Mouse (Mus musculus): ENCODE measurements around the gene Ncdn. TPM values are rescaled to one million over a fixed set of nuclear protein-coding genes. Genes with fewer than 3 reads are reported as not detected.

The Ncdn gene
- total RNA-seq (2021): 10 to 100 TPM; 15.8 to 17.1 TPM
- long read RNA-seq, experiment 1, transcript Ncdn-201 (7 exons, 3,681 nt): major isoform, 10 of 38 reads
- long read RNA-seq, experiment 1, partial matches to known transcripts: 18 of 38 reads
- long read RNA-seq, experiment 1, other reads (novel, unspliced or antisense): 9 of 38 reads
- long read RNA-seq, experiment 2, partial matches to known transcripts: 4 of 16 reads
- long read RNA-seq, experiment 2, other reads (novel, unspliced or antisense): 9 of 16 reads

DNA sequence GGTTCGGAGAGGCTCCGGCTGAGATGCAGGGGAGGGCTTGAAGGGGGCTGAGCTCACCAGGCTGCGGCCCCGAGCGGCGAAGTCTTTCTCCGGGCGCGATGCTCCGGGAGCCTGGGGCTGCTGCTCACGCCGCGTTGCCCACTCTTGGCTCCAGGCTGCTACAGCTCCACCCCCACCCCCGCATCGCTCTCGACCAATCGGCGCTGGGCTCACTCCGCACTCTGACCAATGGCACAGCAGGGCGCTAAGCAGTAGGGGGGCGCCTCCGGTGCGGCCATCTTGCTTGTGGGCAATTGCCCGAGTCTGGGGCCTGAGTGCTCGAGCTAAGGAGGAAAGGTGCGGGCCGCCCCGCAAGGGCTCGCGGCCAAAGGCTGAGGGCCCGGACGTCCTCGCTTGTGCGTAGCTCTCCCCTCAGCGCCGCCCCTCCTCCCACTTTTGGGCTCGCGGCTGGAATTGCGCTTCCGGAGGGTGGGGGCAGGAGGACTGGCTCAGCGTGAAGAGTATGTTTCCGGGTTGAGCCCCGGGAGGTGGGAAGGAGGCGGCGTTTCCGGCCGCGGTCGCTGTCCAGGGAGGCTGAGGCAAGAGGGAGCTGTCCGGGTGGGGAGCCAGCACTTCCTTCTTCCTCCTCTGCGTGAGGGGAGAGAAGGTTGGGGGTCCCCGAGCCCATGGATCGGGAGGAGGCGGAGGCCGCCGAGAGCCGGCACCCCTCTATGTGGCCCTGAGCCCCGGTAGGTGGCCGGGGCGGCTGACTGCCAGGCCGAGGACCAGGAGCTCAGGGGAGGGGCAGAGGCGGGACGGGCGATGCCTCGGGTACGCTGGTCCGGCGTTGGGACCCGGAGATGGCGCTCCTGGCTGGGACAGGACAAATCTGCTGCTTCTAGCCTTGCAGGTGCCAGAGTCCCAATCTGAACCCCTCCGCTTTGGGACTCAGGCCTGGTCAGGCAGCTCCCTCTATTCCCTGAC is at the start of gene Ncdn, which contains the start of gene AU040320:
TSS of gene Ncdn (minus strand) at position 171 of the 963 bp plus-strand sequence.
TSS of gene AU040320 (plus strand) at position 277 of the 963 bp plus-strand sequence.
- DNase-seq: peak; percentile 97

DNA sequence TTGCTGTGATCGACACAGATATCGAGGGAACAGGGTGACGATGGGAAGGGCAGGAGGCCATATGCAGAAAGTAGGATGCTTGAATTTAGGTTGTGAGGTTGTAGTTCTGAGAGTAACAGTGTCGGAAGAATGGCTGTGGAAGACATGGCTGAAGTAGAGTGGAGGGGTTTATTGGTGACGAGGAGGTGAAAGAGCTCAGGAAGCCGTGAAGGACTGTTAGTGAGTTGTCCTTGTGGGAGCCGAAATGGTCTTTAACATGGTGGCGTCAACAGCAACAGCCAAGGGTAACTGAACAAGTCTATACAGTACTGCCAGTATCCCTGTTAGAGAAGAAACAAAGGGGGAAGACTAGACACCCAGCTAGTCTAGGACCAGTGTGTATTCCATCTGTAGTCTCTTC is 48.9 kb upstream of the Ncdn start:
- no peak for DNase-seq

DNA sequence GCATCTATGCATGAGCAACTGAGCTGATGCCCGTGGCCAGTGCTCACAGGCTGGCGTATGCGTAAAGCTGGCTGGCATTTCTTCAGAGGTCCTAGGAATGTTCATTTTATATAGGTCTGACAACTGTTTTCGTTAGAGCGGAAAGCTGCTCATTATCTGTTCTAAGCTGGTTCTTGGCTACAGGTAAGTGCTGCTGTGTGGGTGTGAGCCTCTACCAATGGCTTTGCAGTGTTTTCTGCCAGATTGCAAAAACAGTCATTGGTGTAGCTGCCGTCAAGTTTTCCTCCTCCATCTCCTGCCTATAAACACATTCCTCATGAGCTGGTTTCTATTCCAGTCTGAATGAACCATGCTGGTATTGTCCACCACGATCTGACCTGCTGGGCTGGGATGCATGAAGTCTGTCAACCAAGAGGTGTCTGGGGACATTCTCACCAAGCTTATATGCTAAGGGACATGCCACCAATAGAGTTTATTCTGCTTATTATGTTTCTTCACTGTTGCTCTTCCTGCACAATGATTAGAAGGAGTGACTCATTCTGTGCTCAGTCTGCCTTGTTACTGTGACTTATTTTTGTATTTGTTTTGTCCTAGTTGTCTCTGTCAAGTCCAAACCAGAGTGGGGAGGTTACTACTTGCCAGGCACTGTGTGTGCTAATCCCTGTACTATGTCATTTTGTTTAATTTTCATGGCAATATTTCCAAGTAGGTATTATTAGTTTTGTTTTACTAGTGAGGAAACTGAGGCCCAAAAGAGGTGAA is 39.3 kb upstream of the Ncdn start:
- no peak for DNase-seq

- DNase-seq: no peak
These were observed 29.8 kb upstream of the Ncdn start for GRCm38 (mm10) chr4:126782996-126783395.

- DNase-seq: no peak
These were observed 29.3 kb upstream of the Ncdn start for GRCm38 (mm10) chr4:126782512-126782911.

GRCm38 (mm10) chr4:126781871-126782270 is 28.6 kb upstream of the Ncdn start:
- DNase-seq: no peak

GRCm38 (mm10) chr4:126779826-126780775 is 26.9 kb upstream of the Ncdn start:
- DNase-seq: no peak

- no peak for DNase-seq
These were observed 25.9 kb upstream of the Ncdn start for GRCm38 (mm10) chr4:126779148-126779581.

- DNase-seq: no peak
These were observed 21.9 kb upstream of the Ncdn start for GRCm38 (mm10) chr4:126775182-126775581.

GRCm38 (mm10) chr4:126773871-126774270 is 20.6 kb upstream of the Ncdn start:
- DNase-seq: no peak

GRCm38 (mm10) chr4:126770831-126771230 is 17.6 kb upstream of the Ncdn start:
- DNase-seq: no peak

- no peak for DNase-seq
These were observed 16.7 kb upstream of the Ncdn start for GRCm38 (mm10) chr4:126769800-126770563.

DNA sequence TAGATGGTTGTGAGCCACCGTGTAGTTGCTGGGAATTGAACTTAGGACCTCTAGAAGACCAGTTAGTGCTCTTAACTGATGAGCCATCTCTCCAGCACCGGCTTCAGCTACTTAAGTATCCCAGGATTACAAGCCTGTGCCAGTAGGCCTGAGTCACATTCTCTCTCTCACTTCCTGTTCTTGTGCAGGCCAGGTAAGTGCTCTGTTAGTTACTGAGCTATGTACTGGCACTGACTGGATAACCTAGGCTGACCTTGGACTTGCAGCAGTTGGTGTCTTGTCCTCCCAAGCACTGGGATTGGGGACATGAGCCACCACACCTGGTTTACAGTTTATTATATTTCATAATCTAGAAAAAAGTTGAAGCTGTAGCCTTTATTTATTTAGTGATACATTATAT is 10.2 kb upstream of the Ncdn start:
- no peak for DNase-seq

DNA sequence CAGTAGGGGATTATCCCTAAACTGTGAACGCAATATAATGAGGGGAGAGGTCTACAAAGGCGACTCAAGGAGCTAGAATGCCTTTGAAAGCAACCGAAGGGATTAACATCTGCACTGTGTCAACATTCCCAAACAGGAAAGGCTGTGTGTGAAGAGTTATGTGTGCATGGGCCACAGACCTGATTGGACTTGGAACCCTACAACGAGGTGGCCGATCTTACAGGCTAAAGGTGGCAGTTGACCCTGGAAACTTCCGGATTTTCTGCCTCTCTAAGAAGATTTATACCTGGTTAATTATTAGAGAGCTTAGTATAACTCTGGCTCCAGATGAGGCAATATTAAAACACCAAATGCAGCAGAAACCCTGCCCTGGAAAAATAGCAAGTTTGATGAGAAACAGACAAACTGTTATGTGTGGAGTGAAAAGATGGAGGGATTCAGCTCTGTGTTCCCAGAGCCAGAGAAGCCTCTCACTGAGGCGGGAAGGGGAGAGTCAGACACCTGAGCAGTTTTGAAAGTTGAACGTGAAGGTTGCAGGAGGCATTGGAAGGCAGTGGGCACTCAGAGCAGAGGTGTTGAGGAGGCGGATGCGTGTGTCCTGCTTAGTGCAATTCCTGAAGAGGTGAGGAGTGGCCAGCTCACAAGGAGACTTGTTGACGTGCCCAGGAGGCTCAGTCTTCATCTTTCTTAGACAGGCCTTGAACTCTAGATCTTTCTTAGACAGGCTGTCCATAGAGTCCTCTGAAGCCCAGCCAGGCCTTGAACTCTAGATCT is 9.5 kb upstream of the Ncdn start:
- DNase-seq: no peak

DNA sequence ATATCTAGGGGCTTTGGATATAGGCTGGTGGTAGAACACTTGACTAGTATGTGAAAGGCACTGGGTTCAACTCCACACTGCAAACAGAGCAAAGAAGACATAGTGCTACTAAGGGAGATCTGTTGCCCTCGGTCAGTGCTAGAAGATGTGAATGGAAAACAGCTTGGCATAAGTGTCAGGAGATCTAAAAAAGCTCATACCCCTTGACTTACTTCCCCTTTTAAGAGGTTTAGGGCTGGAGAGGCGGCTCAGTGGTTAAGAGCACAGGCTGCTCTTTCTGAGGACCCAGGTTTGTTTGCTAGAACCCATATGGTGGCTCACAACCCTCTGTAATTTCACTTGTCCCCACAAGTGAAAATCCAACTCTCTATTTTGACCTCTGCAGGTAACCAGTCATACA is 6.2 kb upstream of the Ncdn start:
- DNase-seq: no peak

DNA sequence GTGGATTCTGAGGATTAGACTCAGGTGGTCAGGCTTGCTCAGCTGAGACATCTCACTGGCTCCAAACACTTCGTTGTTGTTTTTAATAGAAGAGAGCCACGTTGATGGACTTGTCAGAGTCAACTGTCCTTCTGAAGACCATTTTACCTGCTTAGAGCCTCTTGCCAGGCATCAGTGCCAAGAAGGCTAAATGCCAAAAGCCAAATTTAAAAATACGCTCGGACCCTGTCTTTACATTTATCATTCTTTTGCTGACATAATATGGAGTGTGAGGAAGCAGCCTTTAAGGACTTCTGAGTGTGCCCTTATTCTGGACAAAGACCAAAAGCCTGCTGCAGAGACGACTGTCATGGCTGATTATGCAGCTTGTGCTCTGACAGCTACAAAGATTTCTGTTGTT is 5.1 kb upstream of the Ncdn start:
- no peak for DNase-seq

GRCm38 (mm10) chr4:126756766-126757165 is 3.5 kb upstream of the Ncdn start:
- peak; percentile 39 to 48 for DNase-seq

DNA sequence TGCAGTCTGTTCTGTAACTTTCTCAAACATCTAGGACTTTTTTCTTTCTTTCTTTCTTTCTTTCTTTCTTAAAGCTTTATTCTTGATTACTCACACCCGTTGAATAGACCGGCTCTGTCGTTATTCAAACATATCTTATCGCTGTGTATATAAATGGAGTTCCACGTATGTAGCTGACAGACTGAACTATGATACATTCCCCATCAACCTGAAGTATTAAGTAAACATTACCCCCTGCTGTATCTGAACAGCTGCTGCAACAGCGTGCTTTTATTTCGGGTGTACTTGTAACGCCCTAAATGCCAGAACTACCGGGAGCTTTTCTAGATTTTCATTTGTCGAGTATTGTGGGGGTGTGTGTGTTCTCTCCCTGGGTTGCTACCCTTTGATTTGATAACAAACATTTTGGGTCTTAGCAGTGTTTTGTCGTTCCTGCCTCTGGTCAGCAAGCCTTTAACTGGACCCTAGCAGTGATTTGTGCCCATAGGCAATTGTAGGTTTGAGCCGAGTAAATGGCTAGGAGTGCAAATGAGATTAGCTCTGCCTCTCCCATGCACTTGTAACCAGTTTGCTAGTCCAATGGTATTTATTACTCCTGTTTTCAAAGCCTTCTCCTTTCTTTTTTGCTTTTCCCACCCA is 1.6 kb upstream of the Ncdn start:
- no peak for DNase-seq

GRCm38 (mm10) chr4:126754231-126754611 is 983 bp upstream of the Ncdn start:
- DNase-seq: no peak

Measured in heart, adult 18-20 months (tissue).